Mouse (Mus musculus) small intestine, adult 2 months (tissue): Measurements from ENCODE around the gene Emc10.

Experiments used
- CTCF ChIP-seq: fragments of 200-500 bp; IDR thresholded peaks from 2 replicates; pipeline ENCODE4 v1.5.1; 2012; ENCODE audit warnings: low read depth, mild to moderate bottlenecking, control low read depth, inconsistent platforms, low read length, moderate library complexity, mixed read lengths; ENCODE audit not compliant: insufficient replicate concordance, insufficient read length; ENCODE audit errors: extremely low read depth
- POLR2A ChIP-seq: fragments of 200-500 bp; IDR thresholded peaks from 2 replicates; pipeline ENCODE4 v1.6.1; 2012; ENCODE audit warnings: low read depth, mild to moderate bottlenecking, control low read depth, inconsistent platforms, low read length, moderate library complexity

DNA sequence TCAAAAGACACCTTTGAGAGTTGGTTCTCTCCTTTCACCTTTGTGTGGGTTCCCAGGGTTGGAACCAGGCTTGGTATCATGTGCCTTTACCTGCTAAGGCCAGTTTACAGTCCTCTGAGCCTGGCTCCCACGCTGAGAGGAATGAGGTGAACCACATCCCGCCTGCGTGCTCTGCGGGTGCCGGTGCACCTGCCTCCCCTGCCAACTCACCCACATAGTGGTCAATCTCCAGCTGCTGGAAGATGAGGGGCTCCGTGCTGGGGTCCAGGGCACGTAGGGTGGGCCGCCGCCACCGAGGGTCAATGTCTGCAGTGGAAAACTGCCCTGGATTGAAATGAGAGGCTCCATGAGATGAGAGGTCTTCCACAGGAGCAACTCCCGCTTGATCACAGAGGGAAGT, 46.2 kb upstream of the Emc10 start:
- TF ChIP-seq CTCF: no peak
- TF ChIP-seq POLR2A: no peak
